Mouse (Mus musculus) cortical plate, adult 2 months (tissue): ENCODE data around the gene Gm37240. TPM values are rescaled to one million over a fixed set of nuclear protein-coding genes. Genes with fewer than 3 reads are reported as not detected.
"Not testable (repeated sequence)": the region's sequence is repeated elsewhere in the genome, so short reads cannot be mapped to it uniquely, and the experiment has no call there.

ENCODE experiments used
- H3K27ac ChIP-seq: fragments of 200-500 bp; 2 replicates; pipeline ENCODE4 v1.5.1; 2012; ENCODE audit warnings: low read length, control low read depth, inconsistent platforms; ENCODE audit not compliant: insufficient read depth
- H3K4me1 ChIP-seq: fragments of 200-500 bp; 2 replicates; pipeline ENCODE4 v1.6.1; 2011; ENCODE audit warnings: low read length; ENCODE audit not compliant: control insufficient read depth, insufficient read depth
- H3K4me3 ChIP-seq: fragments of 200-500 bp; 2 replicates; pipeline ENCODE4 v1.5.1; 2011; ENCODE audit warnings: mild to moderate bottlenecking, low read length, control low read depth; ENCODE audit not compliant: insufficient read depth
- CTCF ChIP-seq: fragments of 200-500 bp; IDR thresholded peaks from 2 replicates; pipeline ENCODE4 v1.5.1; 2011; ENCODE audit warnings: mild to moderate bottlenecking, control low read depth, low read length; ENCODE audit not compliant: insufficient read depth; ENCODE audit errors: extremely low read depth
- POLR2A ChIP-seq: fragments of 200-500 bp; IDR thresholded peaks from 2 replicates; pipeline ENCODE4 v1.6.1; 2011; ENCODE audit warnings: mild to moderate bottlenecking, low read length, control low read depth; ENCODE audit not compliant: insufficient read depth; ENCODE audit errors: extremely low read depth
- polyA plus RNA-seq: library from polyadenylated mRNA; depleted of rRNA; stranded (reverse); fragments of >200 nt; gene quantifications from 2 replicates; pipeline ENCODE4 v1.2.3, GENCODE M21; 2012

Gene Gm37240
- polyA plus RNA-seq, 1 experiment: 0.81 TPM

- no peaks in the 10 kb centered on the region; the same call in 1 of the 2 replicates for H3K4me1 ChIP-seq
- TF ChIP-seq POLR2A (no peak), CTCF (no peak)
- H3K4me3 ChIP-seq: no peak overlapping the region
- no peak overlapping the region for H3K27ac ChIP-seq
Observed at GRCm38 (mm10) chr3:84654246-84654826, 1233.0 kb downstream of the Gm37240 start.

GRCm38 (mm10) chr3:84653557-84654245 is 1233.6 kb downstream of the Gm37240 start:
- Histone ChIP-seq H3K4me1 (no peaks in the 10 kb centered on the region; the same call in 1 of the 2 replicates), H3K27ac (no peak overlapping the region), H3K4me3 (no peak overlapping the region)
- TF ChIP-seq CTCF (no peak), POLR2A (no peak)

GRCm38 (mm10) chr3:84652643-84653556 is 1234.4 kb downstream of the Gm37240 start:
- no peaks in the 10 kb centered on the region; the same call in 1 of the 2 replicates for H3K4me1 ChIP-seq
- TF ChIP-seq CTCF (no peak), POLR2A (no peak)
- H3K27ac ChIP-seq: no peak overlapping the region
- H3K4me3 ChIP-seq: no peak overlapping the region

- Histone ChIP-seq H3K27ac (no peak overlapping the region), H3K4me3 (no peak overlapping the region), H3K4me1 (no peaks in the 10 kb centered on the region; the same call in 1 of the 2 replicates)
- TF ChIP-seq CTCF (no peak), POLR2A (no peak)
Observed at GRCm38 (mm10) chr3:84649578-84650327, 1237.6 kb downstream of the Gm37240 start.

DNA sequence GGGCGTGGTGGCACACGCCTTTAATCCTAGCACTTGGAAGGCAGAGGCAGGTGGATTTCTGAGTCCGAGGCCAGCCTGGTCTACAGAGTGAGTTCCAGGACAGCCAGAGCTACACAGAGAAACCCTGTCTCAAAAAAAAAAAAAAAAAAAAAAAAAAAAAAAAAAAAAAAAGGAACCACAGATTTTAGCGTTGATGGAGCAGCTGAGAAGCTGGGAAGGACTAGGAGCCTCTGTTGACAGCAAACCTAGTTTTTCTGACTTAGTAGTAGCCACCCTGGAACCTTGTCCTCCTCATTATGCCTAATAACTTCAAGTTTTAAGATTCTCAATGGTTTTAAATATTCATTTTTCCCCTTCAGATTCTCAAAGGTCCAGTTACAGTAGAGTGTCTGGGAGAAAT is 1239.2 kb downstream of the Gm37240 start:
- not testable (repeated sequence) for H3K27ac ChIP-seq, H3K4me3 ChIP-seq, H3K4me1 ChIP-seq

- no peak overlapping the region for H3K27ac ChIP-seq
- no peak overlapping the region for H3K4me3 ChIP-seq
- no peak for TF ChIP-seq CTCF
- no peak for TF ChIP-seq POLR2A
- H3K4me1 ChIP-seq: no peaks in the 10 kb centered on the region; the same call in 1 of the 2 replicates
Observed at GRCm38 (mm10) chr3:84647616-84648015, 1239.7 kb downstream of the Gm37240 start.

- TF ChIP-seq CTCF: no peak
- Histone ChIP-seq H3K4me1 (no peaks in the 10 kb centered on the region; the same call in 1 of the 2 replicates), H3K27ac (no peak overlapping the region), H3K4me3 (no peak overlapping the region)
Observed at GRCm38 (mm10) chr3:84646331-84646845, 1240.9 kb downstream of the Gm37240 start.

DNA sequence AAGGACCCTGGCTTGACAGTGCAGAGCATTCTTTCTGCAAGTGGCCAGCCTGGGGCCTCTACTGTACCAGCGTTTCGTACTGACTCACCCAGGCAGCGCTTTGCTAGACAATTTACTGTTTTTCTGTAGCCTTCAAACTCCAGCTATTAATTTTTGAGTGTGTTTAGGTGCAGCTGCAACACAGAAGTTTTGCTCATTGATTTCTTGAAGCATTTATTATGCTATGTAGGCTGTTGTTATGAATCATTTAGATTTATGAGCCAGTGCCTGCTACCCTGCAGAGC is 1241.4 kb downstream of the Gm37240 start:
- H3K27ac ChIP-seq: no peak overlapping the region

More for the DNA sequence above, 1241.4 kb downstream of the Gm37240 start:
- TF ChIP-seq POLR2A (no peak), CTCF (no peak)
- no peak overlapping the region for H3K4me3 ChIP-seq
- H3K4me1 ChIP-seq: no peaks in the 10 kb centered on the region; the same call in 1 of the 2 replicates
